Mouse (Mus musculus) G1E (cell line): ENCODE results near the gene Pex3.

Source experiments
- CTCF ChIP-seq: IDR thresholded peaks from 2 replicates; pipeline ENCODE4 v1.5.1; 2012; ENCODE audit warnings: low read depth, low read length, inconsistent platforms, mixed read lengths
- GATA1 ChIP-seq: IDR thresholded peaks from 2 replicates; pipeline ENCODE4 v1.6.1; 2012; ENCODE audit warnings: borderline replicate concordance, low read length, inconsistent platforms, mixed read lengths
- TAL1 ChIP-seq: conservative IDR thresholded peaks from 2 replicates; pipeline ENCODE4 v1.6.1; 2012; ENCODE audit warnings: low read depth, low read length, inconsistent platforms, mixed read lengths

DNA sequence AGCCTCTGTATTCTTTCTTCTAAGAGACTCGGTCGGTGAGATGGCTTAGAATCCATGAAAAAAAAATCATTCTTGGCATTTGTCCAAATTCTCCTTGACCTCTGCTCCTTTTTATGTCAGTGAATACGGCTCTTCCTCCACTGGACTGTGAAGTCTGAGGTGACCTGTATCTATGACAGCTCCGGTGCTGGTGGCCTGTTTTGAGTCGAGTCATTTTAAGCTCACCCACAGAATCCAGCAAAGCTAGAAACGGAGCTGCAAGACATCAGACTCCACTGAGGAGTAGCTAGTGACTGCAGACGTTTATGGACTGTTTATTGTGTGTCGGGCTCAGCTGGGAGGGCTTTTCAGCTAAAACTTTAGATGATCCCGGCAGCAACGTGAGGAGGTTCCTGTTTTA, 19.1 kb upstream of the Pex3 start:
- TF ChIP-seq GATA1 (no peak), CTCF (no peak), TAL1 (no peak)
